Mouse (Mus musculus): ENCODE measurements around the gene Nr0b2.

DNA sequence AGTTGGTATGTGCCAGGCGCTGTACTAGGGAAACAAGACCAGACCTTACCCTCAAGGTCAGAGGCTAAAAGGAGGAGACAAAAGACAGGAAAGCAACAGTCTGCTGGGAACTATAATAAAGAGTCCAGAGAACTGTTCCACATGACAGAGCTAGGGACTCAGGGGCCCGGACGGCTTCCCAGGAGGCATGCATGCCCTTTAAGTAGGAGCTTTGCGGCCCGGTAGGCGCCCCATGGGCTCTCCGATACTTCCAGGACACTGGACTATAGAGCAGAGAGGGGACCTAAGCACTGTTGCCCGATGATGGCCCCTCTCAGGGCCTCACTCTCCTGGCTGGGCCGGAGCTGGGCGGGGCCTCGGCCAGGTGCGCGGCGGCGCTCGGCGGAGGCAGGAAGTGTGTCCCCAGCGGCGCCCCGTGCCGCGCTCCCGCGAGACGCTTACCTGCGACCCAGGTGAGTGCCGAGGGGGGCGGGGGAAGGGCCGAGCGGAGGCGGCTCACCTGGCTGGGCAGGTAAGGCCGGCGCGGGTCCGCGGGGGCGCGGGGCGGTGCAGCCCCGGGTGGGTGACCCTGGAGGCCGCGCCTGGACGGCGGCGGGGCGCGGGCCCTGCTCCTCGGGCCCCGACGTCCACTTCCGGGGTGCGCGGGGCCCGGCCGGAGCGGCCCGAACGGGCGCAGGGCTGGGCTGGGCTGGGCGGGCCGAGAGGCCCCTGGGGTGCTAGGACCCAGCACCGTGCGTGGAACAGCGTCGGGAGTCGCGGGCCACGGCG is 34.4 kb upstream of the Nr0b2 start, which contains the start of gene Kdf1:
- TF ChIP-seq CTCF (IDR thresholded peaks at IDR 0.05; ENCODE audit: borderline replicate concordance, insufficient read depth, low read length) (no peak), POLR2A (IDR thresholded peaks at IDR 0.05; ENCODE audit: low read depth, low read length) (no peak)
